Mouse (Mus musculus) cerebral cortex, adult 2 months (tissue): ENCODE data around the gene Rgs16.

ENCODE experiments used
- WGBS: fragments of 180-500 bp; shearing (Covaris S2); methylation state at CpG from one replicate; pipeline ENCODE4 v1.1.7; 2018; 5-methylcytosine and 5-hydroxymethylcytosine counted together

Rgs16 gene

DNA sequence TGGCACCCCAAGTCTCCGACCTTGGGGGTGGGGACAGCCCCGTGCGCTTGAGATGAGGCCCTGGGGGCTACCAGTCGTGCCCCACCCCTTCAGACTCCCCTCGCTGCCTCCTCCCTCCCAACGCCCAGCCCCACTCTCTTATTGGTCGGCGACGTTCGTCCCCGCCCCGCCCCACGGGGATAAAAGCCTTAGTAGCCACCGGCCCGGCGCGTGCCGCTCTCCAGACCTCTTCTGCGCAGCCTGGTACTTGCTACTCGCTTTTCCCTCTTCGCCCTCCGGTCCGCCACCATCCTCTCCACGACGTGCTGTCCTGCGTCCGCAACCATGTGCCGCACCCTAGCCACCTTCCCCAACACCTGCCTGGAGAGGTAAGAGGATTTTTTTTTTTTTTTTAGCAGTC lies at the start of gene Rgs16:
Gene Rgs16 (plus strand): TSS at position 205 of the 400 bp plus-strand sequence.
- whole genome bisulfite sequencing: 2% methylated on average over 28 of the region's 28 CpGs

DNA sequence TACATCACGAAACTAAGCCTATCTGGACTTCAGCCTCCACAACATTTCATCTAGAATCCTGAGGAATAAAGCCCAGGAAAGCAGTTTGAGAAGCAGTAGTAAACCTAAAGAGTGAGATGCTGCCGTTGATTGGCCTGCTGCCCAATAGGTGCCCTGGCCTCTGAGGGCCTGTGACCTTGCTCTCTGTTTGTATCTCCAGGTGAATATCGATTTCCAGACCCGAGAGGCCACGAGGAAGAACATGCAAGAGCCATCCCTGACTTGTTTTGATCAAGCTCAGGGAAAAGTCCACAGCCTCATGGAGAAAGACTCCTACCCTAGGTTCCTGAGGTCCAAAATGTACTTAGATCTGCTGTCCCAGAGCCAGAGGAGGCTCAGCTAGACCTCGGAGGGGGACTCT lies 47.6 kb upstream of the Rgs16 start:
- 90% methylated on average over 6 of the region's 6 CpGs for WGBS

DNA sequence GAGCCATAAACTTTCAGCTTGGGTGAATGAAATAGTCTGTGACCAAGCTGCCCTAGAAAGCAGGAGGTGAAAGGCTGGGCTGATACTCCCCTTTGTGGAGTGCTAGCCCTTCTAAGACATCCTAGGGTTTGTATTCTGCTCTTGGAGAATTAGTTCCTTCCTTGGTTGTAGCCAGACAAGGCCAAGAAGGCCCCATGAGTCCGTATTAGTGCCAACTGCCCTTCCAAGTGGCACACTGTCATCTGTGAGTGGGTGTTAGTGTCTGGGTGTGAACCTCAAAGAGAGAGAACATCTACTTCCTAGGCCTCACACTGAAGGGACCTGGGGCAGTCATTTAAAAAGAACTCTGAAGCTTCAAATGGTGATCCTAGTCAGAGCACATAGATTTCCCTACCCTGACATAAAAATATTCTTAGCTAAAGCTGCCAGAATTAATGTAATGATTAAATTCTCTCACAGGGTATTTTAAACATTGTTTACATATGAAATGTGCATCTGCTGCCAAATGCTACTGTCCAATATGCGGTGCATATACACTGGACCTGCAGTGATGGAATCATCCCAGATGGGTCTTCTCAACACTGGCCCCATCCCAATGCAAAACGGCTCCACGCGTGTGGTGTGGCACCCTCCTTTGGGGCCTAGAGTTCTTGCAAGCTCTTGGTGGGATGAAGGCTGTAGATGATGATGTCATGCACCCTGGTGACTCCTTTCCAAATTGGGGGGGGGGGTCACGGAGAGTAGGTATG lies 45.6 kb upstream of the Rgs16 start:
- 87% methylated on average over 6 of the region's 6 CpGs for WGBS

DNA sequence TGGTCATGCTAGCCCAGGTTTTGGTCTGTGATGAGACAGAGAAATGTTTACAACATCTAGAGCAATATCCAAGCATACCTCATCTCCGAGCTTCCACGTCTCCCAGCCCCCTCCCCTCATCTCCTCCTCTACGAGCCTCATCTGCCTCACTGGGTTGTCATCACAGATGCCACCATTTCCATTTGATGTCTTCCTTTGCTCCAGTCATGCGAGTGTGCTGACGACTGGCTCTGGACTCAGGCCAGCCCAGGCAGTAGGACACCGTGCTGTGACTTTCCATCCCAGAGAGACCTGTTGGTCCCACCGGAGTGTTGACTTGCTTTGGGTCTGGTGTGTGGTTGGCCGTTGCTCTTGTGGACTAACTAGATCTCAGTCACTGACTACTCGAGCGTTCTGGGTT lies 44.8 kb upstream of the Rgs16 start:
- 89% methylated on average over 10 of the region's 10 CpGs for WGBS

DNA sequence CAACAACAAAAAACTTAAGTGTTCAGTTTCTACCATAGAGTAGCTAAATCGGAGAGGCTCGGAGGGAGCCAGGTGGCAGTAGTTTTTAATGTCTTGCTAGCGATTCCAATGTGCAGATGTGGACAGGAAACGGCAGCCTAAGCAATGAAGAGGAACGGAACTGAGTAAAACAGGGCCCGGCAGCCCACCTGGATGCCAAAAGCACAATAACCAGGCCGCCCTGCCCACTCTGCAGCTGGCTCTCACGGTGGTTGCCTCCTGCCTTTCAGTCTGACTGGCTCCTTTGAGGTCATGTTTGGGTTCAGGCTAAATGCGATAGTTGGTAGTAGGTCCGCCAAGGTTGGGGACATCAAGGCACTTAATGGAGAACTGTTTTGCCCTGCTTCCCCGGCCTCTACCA lies 44.1 kb upstream of the Rgs16 start:
- WGBS: 86% methylated on average over 11 of the region's 11 CpGs

DNA sequence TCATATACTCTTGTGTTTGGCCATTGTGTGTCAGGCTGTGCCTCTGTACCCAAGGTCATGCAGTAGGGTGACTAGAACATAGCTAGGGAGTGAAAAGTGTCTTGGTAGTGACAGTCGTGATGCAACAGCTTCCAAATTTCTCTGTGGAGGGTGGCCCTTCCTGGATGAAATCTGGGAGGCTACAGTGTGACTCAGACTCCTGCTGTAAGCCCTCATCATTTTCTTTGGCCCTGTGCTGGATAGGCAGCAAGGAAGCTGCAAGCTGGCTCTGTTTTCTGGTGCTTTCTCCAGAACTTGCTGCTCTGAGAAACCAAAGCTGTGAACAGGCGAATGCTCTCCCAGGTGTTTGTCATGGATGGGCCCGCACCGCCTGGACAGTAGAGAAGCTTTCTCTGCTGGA lies 43.6 kb upstream of the Rgs16 start:
- 65% methylated on average over 4 of the region's 4 CpGs for WGBS

DNA sequence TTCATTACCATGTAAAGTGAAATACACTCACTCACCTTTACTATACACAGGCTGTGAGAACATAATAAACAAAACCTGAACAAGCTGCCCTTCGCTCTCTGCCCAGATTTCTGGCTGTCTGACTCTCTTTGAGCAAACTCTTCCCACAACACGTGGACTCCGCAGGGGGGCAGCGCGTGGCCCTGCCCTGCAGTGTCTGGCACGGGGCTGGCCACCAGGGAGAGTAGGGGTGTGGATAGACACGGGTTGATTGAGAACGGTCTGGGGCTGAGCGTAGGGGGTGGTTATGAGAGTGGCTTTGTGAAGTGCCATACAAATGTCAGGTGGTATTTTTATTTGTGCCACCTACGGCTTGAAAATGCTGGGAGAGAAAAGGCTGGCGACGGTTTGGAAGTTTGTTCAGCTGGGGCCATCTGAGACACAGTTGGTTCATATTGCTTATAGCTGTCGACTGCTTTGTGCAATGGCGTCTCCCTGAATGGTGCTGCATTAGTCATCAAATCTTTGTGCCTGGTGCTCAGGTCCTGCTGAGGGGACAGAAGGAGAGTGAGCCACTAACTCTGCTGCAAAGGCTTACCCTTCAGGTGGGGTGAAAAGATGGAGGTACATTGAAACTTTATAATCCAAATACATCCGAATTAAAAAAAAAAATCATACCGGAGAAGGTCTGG lies 42.4 kb upstream of the Rgs16 start:
- 70% methylated on average over 16 of the region's 16 CpGs for WGBS

DNA sequence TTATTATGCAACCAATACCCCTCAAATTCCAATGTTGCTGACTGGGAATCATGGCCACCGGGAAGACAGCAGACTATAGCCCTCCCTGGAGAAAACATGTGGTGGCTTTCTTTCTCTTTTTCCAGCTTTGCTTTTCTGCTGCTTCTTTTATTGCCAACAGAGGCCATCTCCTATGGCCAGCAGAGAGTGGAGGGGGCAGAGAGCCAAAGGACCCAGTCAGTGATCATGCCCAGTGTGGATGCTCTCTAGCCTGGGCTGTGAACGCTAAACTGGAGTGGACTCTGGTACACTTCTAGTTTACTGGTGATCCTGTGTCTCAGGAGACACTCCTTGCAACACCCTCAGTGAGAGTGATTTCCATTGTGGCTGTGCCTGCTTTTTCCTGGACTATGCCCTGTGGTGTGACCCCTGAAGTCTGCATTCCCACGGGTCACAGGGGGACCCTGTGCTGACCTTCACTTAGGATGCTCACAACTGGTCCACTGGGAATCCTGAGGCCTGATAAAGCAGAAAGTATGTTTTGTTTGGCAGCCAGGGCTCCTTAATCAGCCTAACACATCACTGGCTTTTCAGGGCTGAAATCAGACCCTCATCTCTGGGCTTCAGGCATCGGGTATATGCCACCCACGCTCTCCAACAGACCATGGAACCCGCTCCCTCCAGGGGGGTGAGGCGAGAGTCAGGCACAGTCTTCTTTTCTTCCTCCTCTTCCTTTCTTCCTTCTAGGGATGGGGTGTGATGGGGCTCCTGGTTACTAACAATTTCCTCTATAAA lies 41.7 kb upstream of the Rgs16 start:
- 73% methylated on average over 7 of the region's 7 CpGs for WGBS

DNA sequence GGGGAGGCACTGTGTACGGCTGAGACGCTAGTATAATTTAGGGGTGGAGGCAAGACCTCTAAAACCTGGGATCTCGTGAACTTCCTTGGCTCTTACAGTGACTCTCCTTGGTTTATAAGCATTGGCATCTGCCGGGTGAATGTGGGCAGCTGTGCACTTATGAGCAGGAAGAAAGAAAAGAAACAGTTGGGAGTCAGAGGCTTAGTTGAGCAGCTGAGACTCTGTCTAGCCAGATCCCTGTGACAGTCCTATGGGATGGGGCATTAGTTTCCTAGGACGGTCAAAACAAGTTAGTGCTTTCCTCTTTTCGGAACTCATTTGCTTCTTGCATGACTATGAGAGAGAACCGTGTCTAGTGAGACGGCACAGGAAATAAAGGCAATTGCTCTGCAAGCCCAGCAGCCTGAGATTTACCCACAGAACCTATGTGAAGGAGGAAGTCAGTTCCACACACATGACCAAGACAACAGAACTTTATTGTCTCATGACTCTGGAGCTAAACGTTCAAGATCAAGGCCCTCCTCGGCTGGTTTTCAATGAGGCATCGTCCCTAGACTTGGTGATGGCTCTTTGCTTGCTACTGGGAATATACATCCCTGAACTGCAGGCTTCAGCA lies 39.6 kb upstream of the Rgs16 start:
- 77% methylated on average over 11 of the region's 11 CpGs for WGBS

DNA sequence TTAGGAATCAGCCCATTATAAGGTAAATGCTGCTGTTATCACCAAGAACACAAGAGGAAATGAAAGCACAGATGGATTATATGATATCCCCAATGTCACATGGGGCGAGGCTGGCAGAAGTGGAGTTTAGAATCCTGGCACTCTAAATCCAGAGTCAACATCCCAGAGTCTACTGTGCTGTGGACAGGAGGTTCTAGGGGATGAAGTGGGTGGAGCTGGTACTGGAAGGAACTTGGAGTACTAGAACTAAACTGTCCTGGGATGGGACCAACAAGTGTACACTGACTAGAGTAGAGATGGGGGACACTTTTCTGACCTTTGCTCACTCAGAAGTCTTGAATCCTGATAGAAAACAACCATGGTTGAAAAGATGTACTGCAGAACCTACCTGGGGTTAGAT lies 38.7 kb upstream of the Rgs16 start:
- WGBS: 100% methylated on average over 1 of the region's 1 CpGs

DNA sequence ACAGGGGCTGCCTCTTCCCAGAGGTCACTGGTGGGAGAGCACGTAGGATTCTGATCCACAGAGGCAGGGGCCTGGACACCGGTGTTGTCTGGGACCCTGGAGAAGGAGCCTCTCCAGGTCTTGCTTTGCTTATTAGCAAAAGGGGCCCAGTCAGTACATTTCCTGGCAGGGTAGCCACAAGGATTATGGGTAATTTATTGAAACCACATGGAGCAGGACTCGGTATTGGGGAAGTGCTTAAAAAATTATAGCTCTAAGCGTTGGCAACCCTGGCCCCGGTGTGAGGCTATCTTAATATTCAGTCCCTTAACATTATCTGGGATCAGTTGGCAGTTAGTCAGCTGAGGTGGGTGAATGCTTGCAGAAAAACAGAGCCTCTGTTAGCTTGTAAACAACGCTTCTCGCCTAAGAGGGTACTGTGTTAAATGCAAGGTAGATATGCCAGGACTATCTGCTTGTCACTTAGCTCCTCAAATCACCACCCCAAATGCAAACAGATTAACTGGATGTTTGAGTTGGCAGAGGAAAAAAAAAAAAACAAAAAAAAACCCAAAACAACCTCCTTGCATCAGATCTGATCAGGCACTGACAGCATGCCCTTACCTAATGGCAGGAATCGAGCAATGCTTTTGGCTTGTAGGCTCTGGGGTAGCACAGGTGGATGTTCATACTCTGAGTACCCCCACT lies 37.8 kb upstream of the Rgs16 start:
- 88% methylated on average over 8 of the region's 8 CpGs for WGBS

DNA sequence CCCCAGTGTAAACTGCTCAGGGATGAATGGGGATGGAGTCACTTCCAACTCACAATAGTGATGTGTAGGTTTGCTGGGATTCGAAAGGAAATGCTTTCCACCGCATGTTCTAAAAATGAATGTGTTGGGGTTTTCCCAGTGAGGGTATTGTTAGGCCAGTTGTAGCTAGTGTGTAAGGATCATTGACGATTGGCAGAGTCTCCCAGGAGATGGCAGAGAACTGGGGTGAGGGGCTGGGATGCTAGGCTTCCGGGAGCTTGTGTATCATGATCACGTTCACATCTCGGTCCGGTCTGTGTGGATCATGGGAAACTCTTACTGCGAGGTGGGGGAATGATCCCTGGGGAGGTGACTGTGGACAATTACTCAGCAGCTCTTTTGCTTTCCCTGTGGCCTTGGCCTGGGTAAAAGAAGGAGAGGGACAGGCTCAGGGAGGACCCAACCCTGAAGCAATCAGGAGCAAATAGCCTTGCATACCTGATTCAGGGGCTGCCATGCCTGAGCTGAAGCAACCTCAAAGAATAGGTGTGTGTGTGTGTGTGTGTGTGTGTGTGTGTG lies 37.2 kb upstream of the Rgs16 start:
- 47% methylated on average over 8 of the region's 8 CpGs for WGBS

DNA sequence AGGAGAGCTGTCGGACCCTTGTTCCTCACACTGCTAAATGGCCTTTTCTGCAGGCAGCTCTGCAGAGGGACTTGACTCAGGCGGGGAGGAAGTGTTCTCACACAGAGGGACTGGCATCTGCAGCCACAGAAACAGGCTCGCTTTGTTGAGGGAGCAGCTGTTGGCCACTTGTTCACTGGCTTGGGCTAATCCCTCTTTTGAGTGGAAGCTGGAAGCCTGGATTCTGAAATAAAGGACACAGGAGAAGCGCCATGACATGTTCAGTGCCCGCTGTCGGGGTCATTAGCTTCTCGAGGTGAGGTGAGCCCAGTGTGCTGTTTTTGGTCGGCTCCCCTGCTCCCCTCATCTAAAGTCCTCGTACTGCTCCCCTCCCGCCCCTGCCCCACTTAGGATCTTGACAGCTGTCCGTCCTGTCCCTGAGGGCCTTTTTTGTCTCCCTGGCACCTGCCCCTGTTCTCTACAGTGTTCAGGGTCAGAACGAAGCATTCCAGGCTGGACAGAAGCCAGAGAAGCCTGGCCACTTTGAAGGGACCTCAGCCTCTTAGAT lies 36.6 kb upstream of the Rgs16 start:
- 23% methylated on average over 11 of the region's 12 CpGs for WGBS

DNA sequence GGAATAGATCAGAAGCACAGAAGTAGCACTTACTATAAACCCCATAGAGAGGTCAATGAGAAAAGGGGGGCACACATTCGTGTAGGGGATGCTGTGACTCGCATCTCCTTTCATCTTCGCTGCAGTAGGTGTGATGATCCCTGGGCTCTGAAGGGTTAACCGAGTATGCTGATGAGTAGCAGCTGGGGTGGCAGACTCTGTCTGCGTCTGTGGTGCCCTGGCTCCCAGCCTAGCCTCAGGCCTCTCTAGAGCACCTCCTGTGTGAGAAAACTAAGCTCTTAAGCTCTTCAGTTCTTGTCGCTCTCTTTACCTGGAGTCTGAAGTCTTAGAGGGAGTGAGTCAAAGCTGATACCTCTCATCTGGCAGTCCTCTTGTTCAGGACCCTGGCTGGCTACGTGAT lies 36.0 kb upstream of the Rgs16 start:
- WGBS: 49% methylated on average over 7 of the region's 7 CpGs

DNA sequence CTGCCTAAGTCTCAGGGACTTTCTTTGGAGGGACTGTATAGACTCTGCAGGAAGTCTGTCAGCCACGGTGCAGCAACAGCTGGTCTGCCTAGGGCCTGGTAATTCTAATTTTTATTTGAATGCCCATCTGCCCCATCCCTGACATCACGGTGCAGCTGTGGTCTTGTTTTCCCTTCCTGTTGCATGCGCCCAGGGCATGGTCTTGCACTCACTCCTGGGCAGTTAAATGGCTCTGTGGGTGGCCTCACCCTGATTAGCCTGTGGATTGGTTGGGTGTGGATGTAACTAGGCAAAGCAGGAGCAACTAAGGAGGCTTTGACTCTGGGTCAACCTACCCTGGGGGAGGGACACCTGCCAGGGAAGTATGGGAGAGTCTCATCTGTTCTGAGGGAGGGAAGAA lies 35.2 kb upstream of the Rgs16 start:
- 89% methylated on average over 3 of the region's 3 CpGs for WGBS

DNA sequence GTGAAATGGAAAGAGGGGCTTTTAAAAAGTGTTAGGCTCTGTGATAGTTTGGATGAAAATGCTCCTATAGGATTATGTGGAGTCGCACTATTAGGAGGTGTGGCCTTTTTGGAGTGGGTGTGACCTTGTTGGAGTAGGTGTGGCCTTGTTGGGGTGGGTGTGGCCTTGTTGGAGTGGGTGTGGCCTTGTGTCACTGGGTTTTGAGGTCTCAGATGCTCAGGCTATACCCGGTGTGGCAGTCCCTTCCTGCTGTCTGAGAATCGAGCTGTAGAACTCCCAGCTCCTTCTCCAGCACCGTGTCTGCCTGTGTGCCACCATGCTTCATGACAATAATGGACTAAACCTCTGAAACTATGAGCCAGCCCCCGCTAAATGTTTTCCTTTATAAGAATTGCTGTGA lies 31.5 kb upstream of the Rgs16 start:
- WGBS: 94% methylated on average over 5 of the region's 5 CpGs

DNA sequence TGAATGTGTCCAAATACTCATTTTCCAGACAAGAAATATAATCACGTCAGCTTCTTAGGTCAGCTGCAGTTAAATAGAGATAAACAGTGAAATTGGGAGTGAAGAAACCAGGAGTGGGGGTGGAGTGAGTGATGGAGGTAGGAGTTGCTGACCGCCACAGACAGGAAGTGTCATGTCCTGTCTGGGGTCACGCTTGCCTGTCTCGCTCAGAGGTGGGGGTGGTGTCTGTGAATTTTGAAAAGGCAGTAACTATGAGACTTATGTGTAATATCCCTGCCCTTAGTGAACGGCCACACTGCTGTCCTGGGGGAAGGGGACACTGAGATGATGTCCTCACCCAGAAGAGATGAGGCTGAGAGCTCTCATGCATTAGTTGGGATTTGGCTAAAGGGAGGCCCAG lies 30.7 kb upstream of the Rgs16 start:
- 75% methylated on average over 5 of the region's 5 CpGs for WGBS

DNA sequence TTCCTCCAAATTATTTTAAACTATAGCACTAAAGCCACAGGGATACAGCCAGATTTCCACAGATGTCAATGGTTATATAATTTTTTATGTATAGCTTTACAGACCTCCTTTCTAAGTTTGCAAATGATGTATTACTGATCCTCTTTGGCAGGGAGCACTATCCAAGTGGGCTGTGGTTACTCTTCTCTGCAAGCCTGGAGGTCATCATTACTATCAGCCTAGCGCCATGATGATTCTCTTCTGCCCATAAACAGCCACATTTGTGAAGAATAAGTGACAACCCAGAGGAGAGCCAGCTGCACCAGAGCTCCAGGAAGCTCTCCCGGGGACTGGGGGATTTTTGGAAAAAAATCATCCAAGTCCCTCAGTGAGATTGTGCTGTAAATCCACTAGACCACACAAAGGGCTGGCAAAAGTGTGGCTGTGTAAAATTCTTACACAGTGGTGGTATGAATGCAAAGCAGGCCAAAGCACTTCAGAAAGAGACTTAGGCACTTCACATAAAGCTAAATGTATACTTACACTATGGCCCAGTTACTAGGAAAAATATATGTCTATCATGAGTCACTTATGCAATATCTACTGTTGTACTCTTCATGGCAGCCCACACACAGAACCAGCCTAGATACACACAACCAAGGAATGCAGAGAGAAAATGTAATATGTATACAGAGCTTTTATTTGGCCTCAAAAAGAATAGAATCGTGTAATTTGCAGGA lies 28.4 kb upstream of the Rgs16 start:
- 65% methylated on average over 3 of the region's 3 CpGs for WGBS

DNA sequence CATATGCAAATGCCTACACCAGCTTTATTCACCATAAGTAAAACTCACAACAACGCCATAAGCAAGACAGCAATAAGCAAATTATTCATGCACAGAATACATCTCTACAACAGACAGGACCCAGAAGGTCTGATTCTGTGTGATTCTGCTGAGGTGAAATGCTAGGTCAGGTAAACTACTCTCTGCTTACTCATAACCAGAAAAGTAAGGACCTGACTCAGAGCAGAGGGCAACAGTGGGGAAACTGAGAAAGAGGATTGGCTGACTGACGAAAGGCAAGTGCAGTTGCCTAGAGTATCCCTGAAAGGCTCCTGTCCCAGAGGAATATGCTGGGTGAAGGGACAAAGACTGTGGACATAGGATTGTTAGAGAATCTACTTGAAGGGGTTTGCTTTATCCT lies 27.5 kb upstream of the Rgs16 start:
- 92% methylated on average over 2 of the region's 2 CpGs for WGBS

DNA sequence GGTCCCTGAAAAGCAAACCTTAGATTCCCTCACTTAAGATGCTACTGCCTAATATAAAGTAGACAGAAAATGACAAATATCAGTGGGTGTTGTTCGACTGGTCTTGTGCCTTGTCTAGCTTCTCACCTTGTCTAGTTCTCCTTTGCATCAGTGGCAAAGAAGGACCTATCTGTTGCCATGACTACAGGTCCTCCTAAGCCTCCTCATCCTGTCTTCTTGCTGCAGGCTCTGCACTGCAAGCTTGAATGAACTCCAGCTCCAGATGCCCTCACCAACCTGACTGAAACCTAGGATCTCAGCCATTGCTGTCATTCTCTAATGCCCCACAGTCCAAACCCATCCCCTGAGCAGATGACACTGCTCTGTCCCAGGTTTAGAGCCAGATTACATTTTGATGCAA lies 22.2 kb upstream of the Rgs16 start:
- 61% methylated on average over 1 of the region's 1 CpGs for WGBS

DNA sequence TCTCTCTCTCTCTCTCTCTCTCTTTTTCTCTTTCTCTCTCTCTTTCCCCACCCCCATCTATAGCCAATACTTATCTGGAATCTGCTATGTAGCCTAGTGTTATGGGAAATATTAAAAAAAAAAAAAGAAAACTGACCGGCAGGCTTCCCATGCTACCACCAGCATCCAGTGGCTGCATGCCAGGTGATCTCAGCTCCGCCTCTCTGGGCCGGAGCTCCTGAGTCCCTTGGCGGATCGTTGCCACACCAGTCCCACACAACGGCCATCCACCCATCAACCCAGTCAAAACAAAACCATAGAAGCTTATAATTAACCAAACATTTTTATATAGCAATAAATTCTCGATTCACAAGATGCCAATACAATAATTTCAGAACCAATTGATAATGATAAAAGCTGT lies 19.2 kb upstream of the Rgs16 start:
- WGBS: 64% methylated on average over 7 of the region's 7 CpGs
